Mouse (Mus musculus) kidney, postnatal 36 days (tissue): ENCODE measurements around the gene Fgfr2.
A peak's percentile ranks its signal among the peaks of the same experiment; 100 is the strongest.

Source experiments
- DNase-seq, 2 experiments: peaks; one replicate each; pipeline ENCODE4 v3.0.0; 2021 to 2022; ENCODE audit warnings: mixed read lengths in 2 of 2

Fgfr2 gene

GRCm38 (mm10) chr7:130637811-130638210 is 2485.3 kb downstream of the Fgfr2 start:
- no peak for DNase-seq

GRCm38 (mm10) chr7:130636902-130637301 is 2486.2 kb downstream of the Fgfr2 start:
- no peak for DNase-seq

DNA sequence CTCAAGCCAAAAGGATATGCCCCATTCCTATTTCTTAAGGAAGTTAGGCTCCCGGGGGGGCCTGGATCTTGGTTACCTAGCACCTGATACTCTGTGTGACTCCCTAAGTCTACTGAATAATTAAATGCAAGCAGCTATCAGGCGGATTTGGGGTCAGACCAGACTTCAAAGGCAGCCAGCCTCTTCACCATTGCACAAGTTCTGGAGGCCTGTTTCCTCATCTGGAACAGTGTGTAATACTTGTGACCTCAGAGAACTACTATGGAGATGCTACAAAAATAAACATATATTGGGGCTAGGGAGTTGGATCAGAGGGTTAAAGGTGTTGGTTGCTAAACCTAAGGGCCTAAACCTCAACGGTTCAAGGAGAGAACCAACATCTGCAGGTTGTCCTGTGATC is 2486.9 kb downstream of the Fgfr2 start:
- DNase-seq = no peak

- DNase-seq = no peak
Measured at GRCm38 (mm10) chr7:130635212-130635611, 2487.9 kb downstream of the Fgfr2 start.

GRCm38 (mm10) chr7:130634259-130634871 is 2488.8 kb downstream of the Fgfr2 start:
- DNase-seq = peak; percentile 73 to 82

DNA sequence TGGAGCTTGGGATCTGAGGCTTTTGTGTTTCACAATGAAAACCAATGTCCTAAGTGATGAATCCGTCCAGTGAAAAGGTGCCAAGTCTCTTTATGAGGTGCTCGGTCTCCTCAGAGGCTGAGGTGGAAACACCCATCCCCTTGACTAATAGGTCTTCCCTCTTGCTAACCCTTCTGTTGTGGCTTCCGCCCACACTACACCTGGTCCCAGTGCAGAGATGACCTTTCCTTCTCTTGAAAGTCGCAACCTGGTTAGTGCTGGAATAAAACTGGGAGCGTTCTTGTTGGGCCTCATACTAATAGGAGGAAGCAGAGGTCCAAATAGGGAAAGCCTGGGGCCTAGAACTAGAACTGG is 2490.8 kb downstream of the Fgfr2 start:
- DNase-seq = no peak

DNA sequence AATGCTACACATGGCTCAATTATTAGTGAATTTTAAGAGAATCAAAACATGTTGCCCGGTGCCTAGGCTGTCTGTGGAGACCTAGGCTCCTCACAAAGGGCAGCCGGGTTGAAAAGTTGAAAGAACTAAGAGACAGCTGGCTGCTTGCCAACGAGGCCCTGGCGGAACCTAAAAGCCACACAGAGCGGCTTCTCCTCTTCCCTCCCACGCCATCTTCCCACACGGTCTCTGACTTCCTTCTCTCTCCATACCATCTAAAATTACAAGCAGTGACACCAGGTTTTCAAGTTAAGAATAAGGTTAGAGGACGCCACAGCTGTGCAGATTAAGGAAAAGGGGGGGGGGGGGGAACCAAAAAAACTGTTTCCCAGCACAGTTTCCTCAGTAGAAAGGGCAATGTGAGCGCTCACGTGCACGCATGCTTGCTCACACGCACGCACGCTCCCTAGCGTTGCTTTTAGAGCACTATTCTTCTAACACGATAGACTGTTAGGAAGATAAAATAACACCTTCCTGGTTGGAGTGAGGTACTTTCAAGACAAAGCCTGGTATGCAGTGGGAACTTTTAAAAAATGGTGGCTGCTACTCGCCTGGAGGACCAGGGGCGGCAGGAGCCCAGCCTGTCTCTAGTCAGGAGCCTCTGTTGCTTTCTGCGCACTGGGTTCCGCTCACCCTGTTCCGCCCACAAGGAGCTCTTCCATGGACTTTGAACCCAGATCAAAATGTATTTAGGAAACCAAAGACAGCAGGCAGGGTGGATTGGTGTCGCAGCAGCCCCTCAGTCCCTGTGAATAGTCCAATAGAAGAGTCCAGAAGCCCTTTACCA is 2491.4 kb downstream of the Fgfr2 start:
- peak; percentile 75 to 88 for DNase-seq

DNA sequence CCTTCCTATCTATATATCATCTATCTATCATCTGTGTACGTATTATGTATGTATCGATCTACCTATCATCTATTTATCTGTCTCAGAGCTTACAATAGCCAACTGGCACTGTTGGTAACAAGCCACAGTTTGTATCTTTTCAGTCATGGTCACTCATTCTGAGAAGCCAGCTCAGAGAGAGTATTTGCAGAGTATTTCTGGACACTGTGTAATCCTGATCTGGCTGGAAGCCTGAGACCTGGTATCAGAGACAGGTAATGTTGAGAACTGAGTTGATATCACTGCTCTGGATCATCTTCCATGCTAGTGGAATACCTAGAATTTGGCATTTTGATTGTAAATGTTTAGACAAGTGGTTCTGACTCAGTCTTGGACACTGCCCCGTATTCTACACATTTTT is 2492.2 kb downstream of the Fgfr2 start:
- DNase-seq = no peak

GRCm38 (mm10) chr7:130629999-130630398 is 2493.2 kb downstream of the Fgfr2 start:
- DNase-seq = no peak

DNA sequence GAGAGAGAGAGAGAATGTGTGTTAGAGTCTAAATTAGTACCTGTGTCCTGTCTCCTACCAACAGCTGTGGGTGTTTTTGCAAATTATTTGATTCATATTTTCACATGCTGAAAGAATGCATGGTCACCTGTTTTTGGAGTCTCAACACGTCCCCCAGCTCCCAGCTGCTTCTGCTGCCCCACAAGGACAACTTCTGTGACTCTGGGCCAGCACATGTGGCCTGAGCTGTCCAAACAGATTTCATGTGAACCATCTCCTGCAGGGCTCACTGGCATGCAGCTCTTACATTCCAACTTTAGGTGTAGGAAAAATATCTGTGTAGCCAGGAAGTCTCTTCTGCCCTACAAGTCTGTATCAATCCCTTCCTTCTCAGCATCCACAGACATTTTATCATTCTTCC is 2494.5 kb downstream of the Fgfr2 start:
- no peak for DNase-seq

DNA sequence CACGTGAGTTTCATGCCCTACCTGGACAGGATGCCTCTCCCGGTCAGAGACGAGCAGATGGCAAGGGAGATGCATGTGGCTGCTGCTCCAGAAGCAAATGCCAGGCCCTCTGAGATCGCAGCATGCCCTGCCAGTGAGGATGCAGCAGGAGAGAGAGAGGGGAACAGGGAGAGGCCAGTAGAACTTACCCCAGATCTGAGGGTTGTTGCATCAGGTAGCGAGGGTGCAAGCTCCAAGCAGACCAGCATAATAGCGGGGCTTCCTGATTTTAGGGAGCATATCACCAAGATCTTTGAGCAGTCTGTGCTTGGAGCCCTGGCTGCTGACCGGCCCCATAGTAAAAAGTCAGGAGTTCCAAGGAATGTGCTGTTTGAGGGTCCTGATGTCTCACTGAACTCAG is 2497.8 kb downstream of the Fgfr2 start:
- no peak for DNase-seq

- DNase-seq = no peak
Measured at GRCm38 (mm10) chr7:130624299-130624698, 2498.9 kb downstream of the Fgfr2 start.

- DNase-seq = no peak
Measured at GRCm38 (mm10) chr7:130622359-130622758, 2500.8 kb downstream of the Fgfr2 start.

- DNase-seq = peak; percentile 58 to 71
Measured at GRCm38 (mm10) chr7:130621953-130622352, 2501.2 kb downstream of the Fgfr2 start.

GRCm38 (mm10) chr7:130621068-130621467 is 2502.1 kb downstream of the Fgfr2 start:
- no peak for DNase-seq

- no peak for DNase-seq
Measured at GRCm38 (mm10) chr7:130617591-130617990, 2505.6 kb downstream of the Fgfr2 start.

- no peak for DNase-seq
Measured at GRCm38 (mm10) chr7:130613973-130614372, 2509.2 kb downstream of the Fgfr2 start.

DNA sequence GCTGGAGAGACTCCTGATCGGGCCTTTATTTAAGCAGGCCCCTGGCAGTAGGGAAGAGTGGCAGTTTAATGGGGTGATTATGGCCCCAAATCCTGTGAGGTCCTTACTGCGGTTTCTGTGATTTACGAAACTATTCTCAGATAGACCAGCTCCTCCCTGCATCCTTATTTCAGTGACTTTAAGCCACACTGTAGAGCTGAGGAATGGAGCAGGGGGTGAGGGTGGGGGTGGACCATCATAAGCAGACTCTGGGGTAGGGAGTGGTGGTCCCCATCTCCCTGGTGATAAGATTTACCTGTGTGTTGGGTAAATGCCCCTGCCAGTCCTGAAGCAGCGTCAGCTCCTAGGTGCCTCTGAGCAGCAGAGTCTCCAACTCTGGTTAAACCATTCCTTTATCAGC is 2516.2 kb downstream of the Fgfr2 start:
- no peak for DNase-seq

- DNase-seq = peak; percentile 45 to 62
Measured at GRCm38 (mm10) chr7:130605111-130605510, 2518.0 kb downstream of the Fgfr2 start.

- no peak for DNase-seq
Measured at GRCm38 (mm10) chr7:130604390-130604789, 2518.8 kb downstream of the Fgfr2 start.

DNA sequence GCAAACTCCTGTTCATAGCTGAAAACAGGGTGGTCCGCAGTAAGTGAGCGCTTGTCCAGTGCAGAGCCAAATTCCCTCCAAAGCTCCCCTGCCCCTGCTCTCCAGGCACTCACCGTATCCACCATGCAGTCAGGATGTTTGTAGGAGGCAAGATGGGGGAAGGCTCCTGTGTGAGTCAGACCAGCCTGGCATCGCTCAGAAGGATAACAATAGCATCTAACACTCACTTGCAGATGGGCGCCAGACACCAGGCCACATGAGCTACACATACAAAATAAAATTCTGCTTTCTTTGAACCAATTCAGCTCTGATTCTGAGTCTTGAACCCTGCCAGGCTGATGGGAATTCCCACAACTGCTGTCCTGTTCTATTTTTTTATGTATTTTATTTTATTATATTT is 2519.6 kb downstream of the Fgfr2 start:
- no peak for DNase-seq

DNA sequence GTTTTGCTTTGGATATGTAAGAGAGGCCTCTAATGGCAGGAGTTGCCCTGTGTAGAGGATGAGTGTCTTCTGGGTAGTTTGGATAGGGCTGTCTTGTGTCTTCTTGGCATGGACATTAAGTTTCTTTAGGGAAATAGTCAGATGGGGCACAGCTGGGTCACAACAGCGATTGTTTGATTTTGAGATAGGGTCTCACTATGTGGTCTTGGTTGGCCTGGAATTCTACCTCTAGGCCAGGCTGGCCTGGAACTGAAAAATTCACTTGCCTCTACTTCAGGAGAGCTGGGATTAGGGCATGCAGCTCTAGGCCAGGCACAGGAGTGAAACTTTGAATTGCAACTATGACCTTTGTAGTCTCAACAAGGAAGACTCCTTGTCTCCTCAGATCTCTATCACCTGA is 2520.3 kb downstream of the Fgfr2 start:
- DNase-seq = no peak

DNA sequence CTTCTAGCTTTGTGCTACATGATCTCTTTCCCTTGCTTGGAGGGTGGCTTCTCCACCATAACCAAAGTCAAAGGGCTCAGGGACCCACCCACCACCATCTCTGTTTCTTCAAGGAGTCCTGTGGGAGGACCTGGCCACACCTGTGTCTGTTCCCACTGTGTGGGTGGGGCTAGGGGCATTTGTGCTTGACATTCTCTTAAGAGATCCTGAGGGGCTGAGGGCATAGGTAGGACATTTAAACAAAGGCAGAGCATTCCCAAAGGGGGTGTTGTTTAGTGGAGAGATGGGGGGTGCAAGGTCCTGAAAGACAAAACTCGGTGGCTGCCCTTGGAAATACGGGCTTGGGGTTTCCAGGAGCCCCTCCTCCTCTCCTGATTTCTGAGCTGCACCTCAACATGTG is 2522.6 kb downstream of the Fgfr2 start:
- no peak for DNase-seq

DNA sequence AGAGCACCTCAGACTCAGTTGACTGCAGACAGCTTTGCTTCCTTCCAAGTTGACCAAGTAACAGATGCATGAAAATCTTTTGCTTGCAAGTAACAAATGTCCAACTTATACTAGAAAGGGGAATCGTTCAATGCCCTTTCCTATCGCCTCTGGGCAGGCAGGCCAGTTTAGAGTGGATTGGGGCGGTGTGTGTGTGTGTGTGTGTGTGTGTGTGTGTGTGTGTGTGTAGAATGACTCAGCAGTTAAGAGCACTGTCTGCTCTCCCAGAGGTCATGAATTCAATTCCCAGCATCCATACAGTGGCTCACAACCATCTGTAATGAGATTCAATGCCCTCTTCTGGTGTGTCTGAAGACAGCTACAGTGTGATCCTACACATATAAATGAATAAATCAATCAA is 2523.1 kb downstream of the Fgfr2 start:
- DNase-seq = peak in 1 of 2 experiments; percentile 22

GRCm38 (mm10) chr7:130597546-130597945 is 2525.6 kb downstream of the Fgfr2 start:
- DNase-seq = no peak
